Mouse (Mus musculus) embryo, embryonic 10.5 days (tissue): ENCODE measurements around the gene St14.
A peak's percentile ranks its signal among the peaks of the same experiment; 100 is the strongest.
"Not testable (repeated sequence)": the region's sequence is repeated elsewhere in the genome, so short reads cannot be mapped to it uniquely, and the experiment has no call there.

Source experiments
- DNase-seq: peaks from one replicate; pipeline ENCODE4 v3.0.0-alpha.2; 2015; ENCODE audit warnings: low spot score

Gene St14

GRCm38 (mm10) chr9:31086085-31086753 lies 45.4 kb downstream of the St14 start:
- DNase-seq, result peak; percentile 89

- no peak for DNase-seq
These were observed 46.1 kb downstream of the St14 start for GRCm38 (mm10) chr9:31085556-31085955.

GRCm38 (mm10) chr9:31082771-31083170 lies 48.9 kb downstream of the St14 start:
- no peak for DNase-seq

- DNase-seq, result peak; percentile 90
These were observed 49.5 kb downstream of the St14 start for GRCm38 (mm10) chr9:31082054-31082666.

GRCm38 (mm10) chr9:31080726-31081125 lies 50.9 kb downstream of the St14 start:
- no peak for DNase-seq

- DNase-seq, result no peak
These were observed 56.8 kb downstream of the St14 start for GRCm38 (mm10) chr9:31074836-31075235.

- no peak for DNase-seq
These were observed 57.9 kb downstream of the St14 start for GRCm38 (mm10) chr9:31073797-31074196.

- no peak for DNase-seq
These were observed 59.4 kb downstream of the St14 start for GRCm38 (mm10) chr9:31072256-31072655.

- no peak for DNase-seq
These were observed 60.9 kb downstream of the St14 start for GRCm38 (mm10) chr9:31070706-31071105.

GRCm38 (mm10) chr9:31058723-31059122 lies 72.9 kb downstream of the St14 start:
- DNase-seq, result no peak

GRCm38 (mm10) chr9:31051509-31051908 lies 80.1 kb downstream of the St14 start:
- not testable (repeated sequence) for DNase-seq

- no peak for DNase-seq
These were observed 81.4 kb downstream of the St14 start for GRCm38 (mm10) chr9:31050208-31050607.
